Mouse (Mus musculus): Measurements from ENCODE around the gene Plekhb1. TPM values are rescaled to one million over a fixed set of nuclear protein-coding genes. Genes with fewer than 3 reads are reported as not detected.
A peak's percentile ranks its signal among the peaks of the same experiment; 100 is the strongest.

Gene Plekhb1
- polyA plus RNA-seq, 1 experiment = 8.2 TPM

GRCm38 (mm10) chr7:100649095-100649494 is 13.1 kb downstream of the Plekhb1 start:
- Histone ChIP-seq H3K4me1 (ENCODE audit: control insufficient read depth, insufficient read depth, insufficient read length, low read length) (no peaks in the 10 kb centered on the region), H3K27me3 (ENCODE audit: control insufficient read depth, insufficient read depth, low read length) (no peaks in the 10 kb centered on the region), H3K4me3 (ENCODE audit: low read depth, low read length) (no peak overlapping the region), H3K36me3 (ENCODE audit: control insufficient read depth, insufficient read depth, low read length) (peaks cover 1% of the 10 kb centered on the region; the same call in 1 of the 2 replicates), H3K27ac (ENCODE audit: insufficient read depth, low read depth, low read length) (no peak overlapping the region)
- WGBS = 75% methylated on average over 4 of the region's 4 CpGs
- TF ChIP-seq CTCF (IDR thresholded peaks at IDR 0.05; ENCODE audit: extremely low read depth, insufficient read length, insufficient replicate concordance, low read depth, low read length) = no peak
- TF ChIP-seq POLR2A (IDR thresholded peaks at IDR 0.05; ENCODE audit: low read depth, low read length) = no peak

GRCm38 (mm10) chr7:100645147-100645546 is 17.1 kb downstream of the Plekhb1 start:
- TF ChIP-seq CTCF (IDR thresholded peaks at IDR 0.05; ENCODE audit: extremely low read depth, insufficient read length, insufficient replicate concordance, low read depth, low read length) = peak; percentile 59; the same call in 1 of the 2 replicates
- TF ChIP-seq POLR2A (IDR thresholded peaks at IDR 0.05; ENCODE audit: low read depth, low read length) = no peak
- no peak overlapping the region for H3K4me3 ChIP-seq (ENCODE audit: low read depth, low read length)
- WGBS = 31% methylated on average over 3 of the region's 3 CpGs
- H3K27me3 ChIP-seq (ENCODE audit: control insufficient read depth, insufficient read depth, low read length) = no peaks in the 10 kb centered on the region
- H3K4me1 ChIP-seq (ENCODE audit: control insufficient read depth, insufficient read depth, insufficient read length, low read length) = no peaks in the 10 kb centered on the region
- H3K27ac ChIP-seq (ENCODE audit: insufficient read depth, low read depth, low read length) = no peak overlapping the region
- peaks cover 10% of the 10 kb centered on the region for H3K36me3 ChIP-seq (ENCODE audit: control insufficient read depth, insufficient read depth, low read length)

GRCm38 (mm10) chr7:100642413-100642812 is 19.8 kb downstream of the Plekhb1 start:
- Histone ChIP-seq H3K36me3 (ENCODE audit: control insufficient read depth, insufficient read depth, low read length) (peaks cover 16% of the 10 kb centered on the region), H3K27ac (ENCODE audit: insufficient read depth, low read depth, low read length) (no peak overlapping the region), H3K4me3 (ENCODE audit: low read depth, low read length) (no peak overlapping the region), H3K4me1 (ENCODE audit: control insufficient read depth, insufficient read depth, insufficient read length, low read length) (no peaks in the 10 kb centered on the region), H3K27me3 (ENCODE audit: control insufficient read depth, insufficient read depth, low read length) (no peaks in the 10 kb centered on the region)
- WGBS = 32% methylated on average over 4 of the region's 4 CpGs
- TF ChIP-seq POLR2A (IDR thresholded peaks at IDR 0.05; ENCODE audit: low read depth, low read length) = no peak
- TF ChIP-seq CTCF (IDR thresholded peaks at IDR 0.05; ENCODE audit: extremely low read depth, insufficient read length, insufficient replicate concordance, low read depth, low read length) = no peak

- TF ChIP-seq CTCF (IDR thresholded peaks at IDR 0.05; ENCODE audit: extremely low read depth, insufficient read length, insufficient replicate concordance, low read depth, low read length) (peak; percentile 17; the same call in 1 of the 2 replicates), POLR2A (IDR thresholded peaks at IDR 0.05; ENCODE audit: low read depth, low read length) (no peak)
Measured at GRCm38 (mm10) chr7:100637657-100638056, 24.6 kb downstream of the Plekhb1 start.

GRCm38 (mm10) chr7:100624538-100624937 is 37.7 kb downstream of the Plekhb1 start:
- WGBS = 70% methylated on average over 3 of the region's 3 CpGs
- no peaks in the 10 kb centered on the region for H3K4me1 ChIP-seq (ENCODE audit: control insufficient read depth, insufficient read depth, insufficient read length, low read length)
- H3K4me3 ChIP-seq (ENCODE audit: low read depth, low read length) = no peak overlapping the region
- no peak overlapping the region for H3K27ac ChIP-seq (ENCODE audit: insufficient read depth, low read depth, low read length)
- no peaks in the 10 kb centered on the region for H3K27me3 ChIP-seq (ENCODE audit: control insufficient read depth, insufficient read depth, low read length)
- peaks cover 7% of the 10 kb centered on the region for H3K36me3 ChIP-seq (ENCODE audit: control insufficient read depth, insufficient read depth, low read length)
- TF ChIP-seq CTCF (IDR thresholded peaks at IDR 0.05; ENCODE audit: extremely low read depth, insufficient read length, insufficient replicate concordance, low read depth, low read length) (no peak), POLR2A (IDR thresholded peaks at IDR 0.05; ENCODE audit: low read depth, low read length) (no peak)

More at GRCm38 (mm10) chr7:100637657-100638056, 24.6 kb downstream of the Plekhb1 start:
- no peaks in the 10 kb centered on the region for H3K27me3 ChIP-seq (ENCODE audit: control insufficient read depth, insufficient read depth, low read length)
- H3K27ac ChIP-seq (ENCODE audit: insufficient read depth, low read depth, low read length) = no peak overlapping the region
- no peaks in the 10 kb centered on the region for H3K4me1 ChIP-seq (ENCODE audit: control insufficient read depth, insufficient read depth, insufficient read length, low read length)
- WGBS = 9% methylated on average over 1 of the region's 1 CpGs
- H3K4me3 ChIP-seq (ENCODE audit: low read depth, low read length) = no peak overlapping the region
- H3K36me3 ChIP-seq (ENCODE audit: control insufficient read depth, insufficient read depth, low read length) = peaks cover 30% of the 10 kb centered on the region

- Histone ChIP-seq H3K27ac (ENCODE audit: insufficient read depth, low read depth, low read length) (no peak overlapping the region), H3K36me3 (ENCODE audit: control insufficient read depth, insufficient read depth, low read length) (peaks cover 3% of the 10 kb centered on the region; the same call in 1 of the 2 replicates), H3K4me3 (ENCODE audit: low read depth, low read length) (no peak overlapping the region), H3K27me3 (ENCODE audit: control insufficient read depth, insufficient read depth, low read length) (no peaks in the 10 kb centered on the region), H3K4me1 (ENCODE audit: control insufficient read depth, insufficient read depth, insufficient read length, low read length) (no peaks in the 10 kb centered on the region)
- 83% methylated on average over 2 of the region's 2 CpGs for WGBS
- peak; percentile 15; the same call in 1 of the 2 replicates for TF ChIP-seq CTCF (IDR thresholded peaks at IDR 0.05; ENCODE audit: extremely low read depth, insufficient read length, insufficient replicate concordance, low read depth, low read length)
- TF ChIP-seq POLR2A (IDR thresholded peaks at IDR 0.05; ENCODE audit: low read depth, low read length) = no peak
Measured at GRCm38 (mm10) chr7:100622277-100622676, 39.9 kb downstream of the Plekhb1 start.

GRCm38 (mm10) chr7:100616121-100616857 is 45.9 kb downstream of the Plekhb1 start:
- 84% methylated on average over 4 of the region's 4 CpGs for WGBS
- Histone ChIP-seq H3K27me3 (ENCODE audit: control insufficient read depth, insufficient read depth, low read length) (no peaks in the 10 kb centered on the region), H3K4me3 (ENCODE audit: low read depth, low read length) (no peak overlapping the region), H3K36me3 (ENCODE audit: control insufficient read depth, insufficient read depth, low read length) (0 out of 2 replicates have a peak, but pooled peaks cover 1% of the 10 kb centered on the region), H3K27ac (ENCODE audit: insufficient read depth, low read depth, low read length) (no peak overlapping the region), H3K4me1 (ENCODE audit: control insufficient read depth, insufficient read depth, insufficient read length, low read length) (peaks cover 9% of the 10 kb centered on the region)
- TF ChIP-seq CTCF (IDR thresholded peaks at IDR 0.05; ENCODE audit: extremely low read depth, insufficient read length, insufficient replicate concordance, low read depth, low read length) = no peak
- no peak for TF ChIP-seq POLR2A (IDR thresholded peaks at IDR 0.05; ENCODE audit: low read depth, low read length)
